Mouse (Mus musculus): ENCODE results near the gene Fcgr4.

DNA sequence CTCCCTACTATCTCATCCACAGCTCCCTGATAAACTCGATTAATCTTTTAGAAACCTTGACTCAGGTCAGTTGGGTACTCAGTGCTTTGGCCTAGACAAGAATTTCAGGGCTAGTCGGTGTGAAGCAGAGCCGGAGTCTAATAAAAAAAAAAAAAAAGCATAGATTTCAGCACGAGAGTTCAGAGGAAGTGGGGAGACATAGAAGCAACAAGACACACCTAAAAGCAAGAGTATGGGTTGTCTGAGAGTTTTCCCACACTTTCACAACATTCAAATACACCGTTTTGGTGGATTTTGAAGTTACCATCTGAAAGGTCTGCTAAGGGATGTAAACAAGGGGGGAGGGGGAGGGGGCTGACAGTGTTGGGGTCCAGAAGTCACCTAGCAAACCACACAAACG, 13.6 kb upstream of the Fcgr4 start:
- TF ChIP-seq POLR2A (IDR thresholded peaks at IDR 0.05; ENCODE audit: borderline replicate concordance, control insufficient read depth, low read depth, low read length) = no peak
- TF ChIP-seq CTCF (IDR thresholded peaks at IDR 0.05; ENCODE audit: control insufficient read depth, insufficient read depth, low read length) = no peak

All from bone marrow, adult 2 months (tissue).